Mouse (Mus musculus) left cerebral cortex, adult 18-20 months (tissue): ENCODE measurements around the gene Bcl6b. TPM values are rescaled to one million over a fixed set of nuclear protein-coding genes. Genes with fewer than 3 reads are reported as not detected.

Experiments
- DNase-seq, 2 experiments: peaks; one replicate each; pipeline ENCODE4 v3.0.0; 2021 to 2022; ENCODE audit warnings: low spot score in 2 of 2, mixed read lengths in 1 of 2
- long read RNA-seq, 2 experiments: library from polyadenylated mRNA; stranded (forward); transcript quantifications; one replicate each; pipeline ENCODE4 v2.0.0; 2021
- total RNA-seq, 2 experiments: library from RNA; stranded (reverse); gene quantifications; 2 replicates each; pipeline ENCODE4 v1.2.3; 2021

The Bcl6b gene
- total RNA-seq: 1 to 10 TPM; 1.2 to 3.2 TPM
- long read RNA-seq, experiment 1, partial matches to known transcripts: 1 of 3 reads
- long read RNA-seq, experiment 1, other reads (novel, unspliced or antisense): 2 of 3 reads
- long read RNA-seq, experiment 2, partial matches to known transcripts: 0 of 1 reads
- long read RNA-seq, experiment 2, other reads (novel, unspliced or antisense): 1 of 1 reads

DNA sequence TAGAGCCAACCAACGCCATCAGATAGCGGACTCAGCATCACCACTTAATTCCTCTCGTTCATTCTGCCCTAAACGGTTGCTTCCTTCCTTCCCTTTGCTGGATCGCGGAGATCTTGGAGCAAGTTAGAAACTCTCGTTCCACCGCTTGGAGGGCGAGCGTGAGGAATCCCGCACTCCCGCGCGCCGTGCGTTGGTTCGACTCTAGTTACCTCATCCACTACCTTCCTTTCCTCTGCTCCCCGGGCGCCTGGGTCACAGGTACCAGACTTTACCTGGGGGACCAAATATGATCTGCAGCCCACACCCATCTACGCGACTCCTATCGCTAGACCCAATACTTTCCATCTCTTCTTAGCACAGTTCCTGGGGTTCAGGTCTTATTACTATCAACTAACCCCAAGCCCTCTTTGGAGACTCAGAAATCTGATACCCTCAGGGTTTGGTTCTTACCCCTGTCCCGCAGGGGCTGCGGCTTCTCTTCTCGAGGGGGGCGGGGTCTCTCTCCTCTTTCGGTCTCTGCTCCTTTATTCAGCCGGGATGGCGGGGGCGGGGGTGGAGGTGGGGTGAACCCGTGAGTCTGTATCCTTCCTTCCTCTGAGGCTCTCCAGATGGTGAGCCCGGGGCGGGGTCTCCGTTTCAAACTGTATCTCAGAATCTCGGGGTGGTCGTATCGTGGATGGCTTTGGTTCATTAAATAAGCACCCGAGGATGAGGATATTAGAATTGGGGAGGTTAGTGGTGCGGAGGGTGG, at the start of gene Bcl6b:
Gene Bcl6b, minus strand, starts transcription at position 539 of the 751 bp plus-strand sequence.
- DNase-seq: no peak

DNA sequence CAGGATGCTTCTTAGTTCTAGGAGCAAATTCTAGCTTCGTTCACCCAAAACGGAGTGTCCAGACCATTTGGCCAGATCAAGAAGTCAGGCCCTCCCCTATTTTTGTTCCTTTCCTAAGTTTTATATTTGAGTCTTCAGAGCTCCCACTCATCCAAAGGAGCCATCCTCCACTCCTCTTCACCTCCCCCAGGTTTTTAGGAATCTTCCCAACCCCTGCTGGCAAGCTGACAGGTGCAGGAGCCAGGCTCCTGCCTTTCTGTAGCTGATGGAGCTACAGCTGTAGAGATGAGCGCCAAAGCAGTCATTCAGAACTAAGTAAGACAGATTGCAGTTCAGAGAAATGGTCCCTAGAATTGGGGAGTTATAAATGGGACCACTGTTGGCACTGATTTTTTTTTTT, 49.4 kb upstream of the Bcl6b start:
- no peak for DNase-seq

DNA sequence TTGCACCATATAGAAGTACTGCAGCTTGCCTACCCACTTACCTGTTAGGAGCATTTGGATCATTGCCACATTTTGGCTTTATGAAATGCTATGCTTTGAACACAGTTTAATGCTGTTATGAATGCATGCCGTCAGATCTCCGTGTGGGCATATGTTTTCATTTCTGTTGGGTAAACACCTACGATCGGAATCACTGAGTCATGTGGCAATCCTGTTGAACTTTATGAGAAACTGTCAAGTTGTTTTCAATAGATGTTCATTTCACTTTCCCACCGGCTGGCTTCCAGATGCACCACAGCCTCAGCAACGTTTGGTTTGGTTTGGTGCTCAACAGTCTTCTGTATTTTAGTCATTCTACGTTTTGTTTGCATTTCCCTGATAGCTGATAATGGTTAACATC, 42.0 kb upstream of the Bcl6b start:
- DNase-seq: no peak

DNA sequence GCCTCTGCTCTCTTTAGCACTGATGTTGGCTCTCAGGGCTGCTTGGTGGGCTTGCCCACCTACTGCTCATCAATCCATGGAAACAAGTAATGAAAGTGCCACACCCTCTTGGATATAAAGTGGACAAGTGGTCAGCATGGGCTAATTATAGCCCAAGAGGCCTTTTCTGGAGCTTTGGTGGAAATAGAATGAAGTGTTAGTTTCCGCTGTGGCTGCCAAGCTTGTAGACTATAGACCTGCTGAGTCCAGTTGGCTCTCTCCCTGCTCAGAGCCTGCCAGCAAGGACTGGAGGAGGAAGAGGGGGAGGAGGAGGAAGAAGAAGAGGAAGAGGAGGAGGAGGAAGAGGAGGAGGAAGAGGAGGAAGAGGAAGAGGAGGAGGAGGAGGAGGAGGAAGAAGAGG, 36.8 kb upstream of the Bcl6b start:
- DNase-seq: no peak

DNA sequence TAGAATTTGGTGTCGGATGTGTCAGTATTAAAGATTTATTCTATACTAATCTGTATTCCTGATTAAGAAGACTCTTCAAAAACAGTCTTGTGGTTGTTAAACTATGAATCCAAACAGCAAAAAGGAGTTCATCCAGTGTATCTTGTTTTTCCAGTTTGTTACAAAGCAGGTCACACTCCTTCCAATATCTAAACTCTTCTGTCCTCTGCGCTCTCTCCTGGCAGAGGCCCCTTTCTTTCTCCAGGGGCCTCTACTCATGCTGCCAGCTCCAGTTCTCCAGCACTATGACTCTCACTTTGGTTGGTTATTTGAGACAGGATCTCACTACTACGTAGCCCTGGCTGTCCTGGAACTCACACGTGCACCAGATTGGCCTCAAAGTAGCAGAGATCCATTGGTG, 36.2 kb upstream of the Bcl6b start:
- DNase-seq: no peak

DNA sequence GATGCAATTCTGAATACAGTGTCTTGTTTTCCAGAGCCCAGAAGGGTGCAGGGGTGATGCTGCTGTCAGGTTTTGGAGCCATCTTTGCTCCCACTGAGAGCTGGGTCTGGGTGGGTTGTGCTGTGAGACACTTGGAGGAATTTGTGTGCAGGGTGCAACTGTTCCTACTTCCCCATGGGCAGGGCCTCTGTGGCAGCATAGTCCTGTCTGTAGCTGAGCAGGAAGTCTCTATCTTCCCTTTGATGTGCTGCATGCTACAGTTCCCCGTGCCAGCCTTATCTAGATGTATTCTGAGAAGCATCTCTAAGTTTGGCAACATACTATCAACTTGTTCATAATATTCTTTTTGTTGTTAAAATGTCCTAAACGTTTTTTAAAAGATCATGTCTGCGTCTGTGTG, 35.7 kb upstream of the Bcl6b start:
- DNase-seq: no peak

DNA sequence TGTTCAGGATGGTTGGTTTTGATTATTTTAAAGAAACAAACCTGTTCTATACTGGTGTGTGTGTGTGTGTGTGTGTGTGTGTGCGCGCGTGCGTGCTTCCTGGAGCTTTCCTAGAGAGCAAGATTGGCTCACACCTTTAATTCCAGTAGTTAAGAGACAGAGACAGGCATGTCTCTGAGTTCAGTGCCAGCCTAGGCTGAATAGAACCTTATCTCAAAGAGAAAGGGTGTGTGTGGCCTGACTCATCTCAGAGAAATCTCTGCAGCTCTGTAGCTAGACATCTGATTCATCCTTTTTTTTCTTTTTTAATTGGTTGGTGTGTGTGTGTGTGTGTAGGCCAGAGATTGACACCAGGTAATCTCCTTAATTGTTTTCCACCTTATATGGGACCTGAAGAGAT, 29.4 kb upstream of the Bcl6b start:
- no peak for DNase-seq

DNA sequence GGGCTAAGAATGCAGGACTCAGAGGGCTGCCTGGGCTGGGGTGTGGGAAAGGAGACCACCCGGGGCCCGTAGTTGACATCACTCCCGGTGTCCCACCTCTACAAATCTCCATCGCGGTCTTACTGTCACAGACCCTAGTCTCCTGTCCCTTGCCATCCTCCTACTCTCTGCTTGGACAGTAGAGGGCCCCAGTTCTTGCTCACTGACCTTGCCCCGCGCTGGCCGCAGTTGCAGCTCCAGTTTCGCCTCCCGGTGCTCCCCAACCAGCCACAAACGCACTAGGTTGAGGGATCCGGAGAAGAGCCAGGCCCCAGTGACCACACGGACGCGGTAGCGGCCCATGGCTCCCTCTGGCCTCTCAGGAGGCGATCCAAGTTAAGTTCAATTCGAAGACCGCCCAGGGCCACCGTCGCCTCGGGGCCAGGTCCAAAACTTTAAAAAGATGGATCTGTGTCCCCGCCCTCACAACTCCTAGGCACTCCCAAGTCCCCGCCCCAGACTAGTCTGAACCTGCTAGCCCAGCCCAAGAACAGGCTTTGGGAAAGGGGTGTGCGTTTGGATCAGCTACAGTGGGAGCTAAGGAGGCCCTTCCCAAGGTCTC, 25.4 kb upstream of the Bcl6b start, which contains the start of gene Alox12:
Gene Alox12, minus strand, starts transcription at position 423 of the 601 bp plus-strand sequence.
- no peak for DNase-seq

DNA sequence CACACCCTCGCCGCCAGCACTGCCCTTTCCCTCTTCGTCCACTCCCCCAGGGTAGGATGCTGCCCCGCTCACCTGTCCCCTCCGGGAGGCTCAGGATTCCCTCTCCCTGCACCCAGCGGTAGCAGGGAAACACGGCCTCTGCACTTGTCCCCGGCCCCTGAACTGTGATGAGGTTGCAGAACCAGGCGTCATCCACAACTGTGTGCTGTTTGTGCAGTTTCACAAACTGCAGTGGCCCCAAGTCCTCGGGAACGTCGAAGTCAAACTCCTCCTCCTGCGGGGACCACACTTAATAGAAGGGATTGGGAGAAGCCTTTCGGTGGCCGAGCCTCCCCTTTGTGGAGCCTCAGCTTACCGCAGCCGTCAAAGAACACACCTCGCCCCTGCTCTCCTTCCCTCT, 24.7 kb upstream of the Bcl6b start:
- DNase-seq: no peak

DNA sequence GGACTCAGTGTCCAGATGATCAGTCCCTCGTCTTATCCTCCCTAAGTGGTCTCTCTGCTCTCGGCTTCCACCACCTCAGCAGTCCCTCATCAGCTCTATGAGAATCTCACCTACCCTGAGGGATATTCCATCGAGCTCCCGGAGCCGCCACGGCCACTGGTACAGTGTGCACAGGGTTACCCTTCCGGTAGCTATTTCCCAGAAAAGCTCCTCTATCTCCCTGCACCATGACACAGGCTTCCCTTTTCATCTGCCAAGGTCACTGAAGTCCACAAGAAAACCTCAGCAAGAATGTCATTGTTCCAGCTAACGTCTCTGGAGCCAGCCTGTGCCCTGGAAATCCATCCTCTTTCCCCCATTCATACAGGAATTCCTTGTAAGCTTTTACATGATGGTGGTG, 22.3 kb upstream of the Bcl6b start:
- DNase-seq: no peak

DNA sequence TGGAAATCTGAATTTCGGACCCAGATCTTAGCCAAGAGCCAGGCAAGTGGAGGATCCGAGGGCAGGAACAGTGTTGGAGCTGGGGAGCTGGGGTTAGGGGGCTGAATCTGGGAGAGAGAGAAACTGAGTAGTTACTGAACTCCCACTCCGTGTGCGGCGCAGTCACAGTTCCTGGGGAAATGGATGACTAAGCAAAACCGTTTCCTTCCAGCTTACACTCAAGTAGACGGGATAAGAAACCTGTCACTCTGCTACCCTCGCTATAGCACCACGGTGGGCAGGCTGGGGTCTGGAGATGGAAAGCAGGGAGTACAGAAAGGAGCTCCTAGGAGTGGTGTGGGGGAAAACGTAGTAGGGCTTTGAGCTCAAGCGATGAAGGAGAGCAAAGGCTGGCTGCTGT, 20.6 kb upstream of the Bcl6b start:
- DNase-seq: no peak

DNA sequence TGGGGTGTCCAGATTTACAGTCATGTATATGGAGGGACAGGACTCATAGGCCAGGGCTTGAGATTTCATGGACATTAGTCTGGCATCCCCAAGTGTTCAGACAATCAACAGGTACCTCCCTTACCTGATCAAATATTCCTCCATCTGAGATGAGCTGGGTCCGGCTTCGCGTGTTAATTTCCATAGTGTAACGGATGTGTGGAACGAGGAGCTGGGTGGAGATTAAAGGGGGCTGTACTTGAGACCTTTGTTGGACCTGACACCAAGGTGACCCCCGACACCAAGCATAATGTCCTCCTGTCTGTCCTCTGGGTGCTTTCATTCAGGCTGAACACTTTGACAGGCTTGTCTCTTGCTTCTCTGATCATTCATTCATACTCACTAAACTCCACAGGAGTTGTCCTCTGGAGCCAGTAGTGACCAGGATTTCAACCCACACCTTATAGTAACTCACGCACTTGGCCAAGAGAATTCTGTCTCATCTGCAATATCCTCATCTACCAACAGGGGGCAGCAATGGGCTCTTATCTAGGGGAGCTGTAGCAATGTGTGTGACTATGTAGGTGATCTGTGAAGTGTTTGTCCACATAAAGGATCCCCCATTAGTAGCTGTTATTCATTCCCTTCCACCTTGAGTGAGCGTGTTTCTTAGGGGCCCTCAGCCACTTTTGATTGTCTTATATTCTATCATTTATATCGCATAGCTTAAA, 17.7 kb upstream of the Bcl6b start:
- peak; percentile 61 to 80 for DNase-seq

DNA sequence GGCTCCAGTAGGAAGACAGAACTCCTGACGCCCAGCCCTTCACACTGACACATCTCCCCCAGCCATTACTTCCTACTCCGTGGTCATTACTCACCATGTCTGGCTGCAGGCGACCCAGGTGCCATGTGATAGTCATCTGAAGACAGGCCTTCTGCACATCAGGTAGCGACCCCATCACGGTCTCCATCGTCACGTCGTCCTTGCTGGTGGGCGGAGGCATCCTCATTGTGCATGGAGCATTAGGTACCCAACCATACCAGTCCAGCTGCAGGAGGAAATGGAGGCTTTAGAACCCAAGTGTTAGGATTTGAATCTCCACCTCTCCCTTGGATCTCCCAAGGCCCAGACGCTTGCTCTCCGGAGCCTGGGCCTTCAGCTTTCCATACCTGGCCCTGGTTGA, 13.0 kb upstream of the Bcl6b start:
- no peak for DNase-seq

DNA sequence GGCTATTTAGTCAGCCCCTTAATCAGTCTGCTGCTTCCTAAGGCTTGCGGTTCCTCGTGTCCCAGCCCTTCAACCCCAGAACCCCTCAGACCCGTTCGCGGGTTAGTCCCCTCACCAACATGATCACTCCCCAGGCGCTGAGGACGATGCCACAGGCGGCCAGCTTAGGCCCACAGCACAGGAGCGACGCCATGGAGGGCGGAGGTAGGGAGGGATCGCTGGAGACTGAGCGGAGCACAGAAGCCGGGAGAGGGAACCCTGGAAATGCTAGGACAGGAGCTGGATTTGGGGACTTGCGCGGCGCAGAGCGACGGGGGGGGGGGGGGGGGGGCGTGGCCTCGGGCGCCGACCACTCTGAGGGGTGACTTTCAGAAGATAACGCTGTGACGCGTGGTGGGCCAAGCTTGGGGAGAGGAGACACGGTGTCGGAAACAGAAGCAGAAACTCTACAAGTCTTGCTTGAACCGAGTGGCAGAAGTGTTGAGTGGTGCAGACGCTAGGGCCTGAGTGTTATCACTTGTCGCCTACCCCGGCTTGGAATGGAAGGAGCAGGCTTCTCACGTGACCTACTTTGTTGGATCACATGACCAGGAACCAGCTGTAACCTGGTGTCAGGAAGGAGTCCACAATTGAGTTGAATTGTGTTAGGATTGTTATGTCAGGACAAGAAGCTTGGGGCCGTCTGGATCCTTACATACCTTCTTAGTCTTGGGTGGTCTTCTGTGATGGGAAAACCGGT, 10.1 kb upstream of the Bcl6b start, which contains the start of the genes Gm21988 and Rnasek:
Gene Gm21988, minus strand, starts transcription at position 290 of the 739 bp plus-strand sequence.
Gene Rnasek, minus strand, starts transcription at position 302 of the 739 bp plus-strand sequence.
- DNase-seq: peak; percentile 74 to 79

DNA sequence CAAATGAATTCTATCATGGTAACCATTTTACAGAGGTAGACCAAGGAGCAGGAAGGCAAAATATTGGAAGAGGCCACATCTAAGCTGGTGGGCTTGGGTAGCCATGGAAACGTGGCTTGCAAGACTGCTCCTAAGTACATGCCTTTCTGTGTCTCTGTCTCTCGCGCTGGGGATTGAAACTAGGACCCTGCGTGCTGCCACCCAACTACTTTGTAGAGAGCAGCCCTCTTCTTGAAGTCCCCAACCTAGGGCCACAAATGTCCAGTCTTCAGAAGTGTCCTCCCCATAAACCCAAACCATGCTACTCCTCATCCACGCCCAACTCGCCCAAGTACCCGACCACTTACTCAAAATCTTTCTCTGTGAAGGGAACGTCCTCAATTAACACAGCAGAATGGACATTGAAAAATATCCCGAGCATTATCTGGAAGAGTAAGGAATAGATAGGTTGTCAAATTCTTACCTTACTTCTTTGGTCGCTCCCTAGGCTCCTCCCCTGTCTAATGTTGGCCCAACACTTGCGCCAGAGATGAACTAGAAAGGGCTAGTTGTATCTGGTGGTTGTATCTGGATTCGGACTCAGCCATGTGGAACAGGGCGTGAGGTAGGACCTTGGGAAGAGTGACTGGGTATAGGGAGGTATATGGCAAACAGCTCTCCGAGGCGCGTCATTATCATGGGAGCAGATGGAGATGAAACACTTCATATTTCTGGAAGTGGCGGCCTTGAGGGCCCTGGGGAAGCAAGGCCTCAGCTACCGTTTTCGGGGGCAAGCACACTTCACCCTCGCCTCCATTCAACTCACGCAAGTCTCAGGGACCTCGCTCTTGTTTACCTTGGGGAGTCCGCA, 9.2 kb upstream of the Bcl6b start:
- DNase-seq: no peak

DNA sequence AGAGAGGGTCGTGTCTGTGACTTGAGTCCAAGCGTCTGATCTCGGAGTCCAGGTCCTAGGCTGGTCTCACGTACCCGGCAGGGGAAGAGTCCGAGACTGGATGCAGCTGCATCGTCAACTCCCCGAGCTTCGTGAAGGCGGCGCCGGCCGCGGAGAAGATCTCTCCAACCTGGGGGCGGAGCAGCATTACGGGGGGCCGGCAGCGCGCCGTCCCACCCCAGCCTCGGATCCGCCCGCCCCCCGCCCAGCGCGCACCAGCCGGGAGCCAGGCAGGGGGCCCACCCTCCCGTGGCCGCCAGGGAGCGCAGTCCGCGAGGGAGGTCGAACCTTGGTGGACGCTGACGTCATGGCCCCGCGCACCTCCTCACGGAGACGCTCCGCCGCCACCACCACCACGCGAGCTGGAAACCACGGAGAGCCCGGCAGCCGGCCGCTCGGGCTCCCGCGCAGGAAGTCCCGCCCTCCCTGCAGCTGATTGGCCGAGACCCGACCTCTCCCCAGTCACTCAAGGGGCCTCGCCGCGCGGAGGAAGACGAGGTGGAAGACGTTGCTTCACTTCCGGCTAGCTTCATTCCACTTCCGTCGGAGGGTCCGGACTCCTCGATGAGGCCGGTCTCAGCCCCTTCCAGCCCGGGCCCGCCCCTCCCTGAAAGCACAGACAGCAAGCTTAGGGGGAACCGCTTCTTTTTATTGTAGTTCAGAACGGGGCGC, 8.0 kb upstream of the Bcl6b start, which contains the start of gene 0610010K14Rik:
Gene 0610010K14Rik, minus strand, starts transcription at position 458 of the 711 bp plus-strand sequence.
- peak; percentile 97 to 98 for DNase-seq

DNA sequence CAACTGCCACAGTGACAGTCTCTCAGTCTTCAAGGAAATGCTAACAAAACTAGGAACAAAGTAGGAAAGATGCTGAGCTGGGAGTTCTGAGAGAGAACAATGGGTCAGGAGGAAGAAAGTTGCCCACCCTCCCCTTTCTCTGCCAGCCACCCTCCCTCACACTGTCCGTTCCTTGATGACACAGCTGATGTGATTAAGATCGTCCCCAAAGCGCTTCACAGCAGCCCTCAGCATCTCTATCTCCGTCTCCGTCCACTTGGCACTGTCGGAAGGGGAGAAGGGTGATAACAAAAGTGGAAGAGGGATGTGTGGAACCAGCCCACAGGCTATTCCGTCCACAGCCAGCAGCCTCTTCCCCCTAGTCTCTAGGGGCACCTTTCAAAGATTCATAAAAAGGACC, 7.1 kb upstream of the Bcl6b start:
- no peak for DNase-seq

DNA sequence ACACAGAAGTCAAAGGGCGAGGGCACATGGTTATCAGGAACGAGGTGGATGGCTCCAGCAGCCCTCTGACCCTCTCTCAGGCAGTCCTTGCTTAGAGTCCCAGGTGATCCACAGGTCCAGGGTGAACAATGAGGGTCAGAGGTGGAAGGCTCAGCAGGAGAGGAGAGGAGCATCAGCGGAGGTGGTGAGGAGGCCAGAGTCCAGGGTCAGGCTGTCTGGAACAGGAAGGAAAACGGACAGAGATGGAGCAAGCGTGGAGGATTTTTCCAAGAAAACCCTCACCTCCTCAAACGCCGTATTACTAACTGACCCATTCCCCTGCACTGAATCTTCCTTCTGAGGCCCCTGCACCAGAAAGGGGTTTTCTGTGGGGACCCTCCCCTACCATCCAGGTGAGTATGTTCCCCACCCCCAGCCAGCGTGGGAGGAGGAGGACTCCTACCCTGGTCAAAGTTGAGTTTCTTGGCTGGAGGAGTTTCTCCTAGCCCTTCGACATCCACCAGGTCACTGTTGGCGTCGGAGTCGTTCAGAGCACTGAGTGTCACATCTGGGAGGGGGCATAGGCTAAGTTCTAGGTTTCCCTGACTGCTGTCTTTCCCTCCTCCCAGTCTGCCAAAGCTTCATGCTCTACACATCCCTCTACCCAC, 5.8 kb upstream of the Bcl6b start:
- no peak for DNase-seq

DNA sequence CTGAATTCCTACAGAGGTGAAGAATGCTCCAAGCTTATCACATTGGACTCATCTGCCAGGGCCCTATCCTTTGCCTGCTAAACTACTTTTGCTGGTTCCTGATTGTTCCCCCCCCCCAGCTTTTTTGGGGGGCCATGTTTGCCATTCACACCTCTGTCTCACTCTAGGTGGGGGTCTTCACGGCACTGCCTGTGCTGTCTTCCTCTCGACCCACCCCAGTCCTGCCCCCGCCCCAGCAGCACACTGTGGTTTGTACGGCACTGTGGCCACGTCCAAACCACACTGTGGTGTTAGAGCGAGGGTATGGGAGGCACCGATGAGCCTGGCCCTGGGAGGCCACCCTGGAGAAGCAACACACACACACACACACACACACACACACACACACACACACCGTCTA, 4.9 kb upstream of the Bcl6b start:
- no peak for DNase-seq
